ENCODE assay signal across 9 mouse cellular contexts in genomic region chr11:69552622-69553340, GRCm38 (mm10). TPM values are rescaled to one million over a fixed set of nuclear protein-coding genes. Genes with fewer than 3 reads are reported as not detected.
DNase-seq lines count a peak whose midpoint lies in the region; ATAC-seq and TF ChIP-seq lines count a peak whose summit lies in the region.
"Had no signal": no experiment of that assay in that cellular context is flagged by ENCODE, and none has a peak within 500 bp of the region (broad histone marks: within the 10 kb centered on the region; RNA-seq: fewer than 3 reads in every experiment).

No protein-coding gene starts in this region.

- H3K27ac ChIP-seq in liver, embryonic 11.5 days (ENCODE audit: low read depth, low read length): no peak overlapping the region
- peak overlapping the region; percentile 91 for H3K27ac ChIP-seq in hindbrain, embryonic 10.5 days
- peak overlapping the region; percentile 93 for H3K27ac ChIP-seq in midbrain, embryonic 10.5 days (replicated peaks)
- no peak overlapping the region for H3K27ac ChIP-seq in gastrocnemius, adult 2 months

- TF ChIP-seq CTCF in gastrocnemius, adult 2 months (IDR thresholded peaks at IDR 0.05): no peak

- H3K9me3 ChIP-seq in liver, embryonic 11.5 days (ENCODE audit: control insufficient read depth, low read length): no peaks in the 10 kb centered on the region
- H3K9me3 ChIP-seq in hindbrain, embryonic 10.5 days: no peaks in the 10 kb centered on the region
- no peaks in the 10 kb centered on the region for H3K9me3 ChIP-seq in midbrain, embryonic 10.5 days (replicated peaks)

- intact Hi-C loops in heart, postnatal 25 days (cut with DNase I): no loop called here
- intact Hi-C loops in gastrocnemius, adult 2 months (cut with DNase I): no loop called here

- H3K9ac ChIP-seq in liver, embryonic 11.5 days (ENCODE audit: low read depth, low read length): no peak overlapping the region

- peak; percentile 32 for DNase-seq in liver, embryonic 11.5 days (ENCODE audit: low spot score)
- DNase-seq in liver: no peak
- DNase-seq in hindbrain, embryonic 10.5 days (ENCODE audit: low spot score): peak; percentile 93
- DNase-seq in midbrain, embryonic 10.5 days (ENCODE audit: low spot score): peak; percentile 96
- peak; percentile 43 for DNase-seq in thymus, postnatal 25 days
- no peak for DNase-seq in heart, postnatal 25 days (ENCODE audit: low spot score)
- DNase-seq in urinary bladder, postnatal 36 days (ENCODE audit: low spot score in 2 of 2): no peak
- no peak for DNase-seq in gastrocnemius, adult 2 months

- no peaks in the 10 kb centered on the region for H3K36me3 ChIP-seq in liver, embryonic 11.5 days (ENCODE audit: control insufficient read depth, insufficient read depth, low read length)
- peaks cover 31% of the 10 kb centered on the region for H3K36me3 ChIP-seq in hindbrain, embryonic 10.5 days
- H3K36me3 ChIP-seq in midbrain, embryonic 10.5 days: peaks cover 27% of the 10 kb centered on the region

- 37% methylated on average over 14 of the region's 14 CpGs for WGBS in liver, embryonic 11.5 days
- 6% methylated on average over 14 of the region's 14 CpGs for WGBS in hindbrain, embryonic 10.5 days
- WGBS in midbrain, embryonic 10.5 days: 13% methylated on average over 14 of the region's 14 CpGs

- H3K4me2 ChIP-seq in liver, embryonic 11.5 days: no peak overlapping the region

- H3K27me3 ChIP-seq in liver, embryonic 11.5 days (replicated peaks; ENCODE audit: control insufficient read depth, insufficient read depth, low read length): peaks cover 28% of the 10 kb centered on the region
- peaks cover 24% of the 10 kb centered on the region; the same call in 1 of the 2 replicates for H3K27me3 ChIP-seq in hindbrain, embryonic 10.5 days (ENCODE audit: insufficient read depth, poor library complexity, severe bottlenecking)
- H3K27me3 ChIP-seq in midbrain, embryonic 10.5 days (ENCODE audit: low read depth, poor library complexity, severe bottlenecking): peaks cover 16% of the 10 kb centered on the region; the same call in 1 of the 2 replicates

- no peaks in the 10 kb centered on the region; the same call in 1 of the 2 replicates for H3K4me1 ChIP-seq in liver, embryonic 11.5 days (replicated peaks; ENCODE audit: control insufficient read depth, insufficient read depth, low read length)
- peaks cover 89% of the 10 kb centered on the region for H3K4me1 ChIP-seq in hindbrain, embryonic 10.5 days (replicated peaks)
- H3K4me1 ChIP-seq in midbrain, embryonic 10.5 days: peaks cover 97% of the 10 kb centered on the region

- no peak for ATAC-seq in liver, embryonic 11.5 days (replicated peaks; ENCODE audit: low FRiP score)

- no peak overlapping the region for H3K4me3 ChIP-seq in liver, embryonic 11.5 days (ENCODE audit: low read depth, low read length)
- H3K4me3 ChIP-seq in hindbrain, embryonic 10.5 days: peak overlapping the region; percentile 41
- H3K4me3 ChIP-seq in midbrain, embryonic 10.5 days: peak overlapping the region; percentile 39
- H3K4me3 ChIP-seq in gastrocnemius, adult 2 months: no peak overlapping the region

RNA-seq across cellular contexts. Expression of gene Dnah2, which starts 3.9 kb away (rescaled TPM):
- 0.14 and 0.52 TPM in 2 replicates for polyA plus RNA-seq in liver, embryonic 11.5 days (2014; fragmentation: Nextera tagmentation; extraction: Ambion mirVana)
- 2.0 and 2.6 TPM in 2 replicates for polyA plus RNA-seq in hindbrain, embryonic 10.5 days (2016; fragmentation: Nextera tagmentation; extraction: Ambion mirVana)
- 1.2 and 1.9 TPM in 2 replicates for polyA plus RNA-seq in midbrain, embryonic 10.5 days (2016; fragmentation: Nextera tagmentation; extraction: Ambion mirVana)
- total RNA-seq in heart, postnatal 25 days (2021): under 1 TPM; 0.17 to 0.39 TPM
- under 1 TPM; 0.05 to 0.25 TPM for total RNA-seq in gastrocnemius, adult 2 months (2021)

RNA-seq across cellular contexts. Expression of gene Efnb3, which starts 7.2 kb away (rescaled TPM):
- 1.8 and 2.4 TPM in 2 replicates for polyA plus RNA-seq in liver, embryonic 11.5 days (2014; fragmentation: Nextera tagmentation; extraction: Ambion mirVana)
- polyA plus RNA-seq in hindbrain, embryonic 10.5 days (2016; fragmentation: Nextera tagmentation; extraction: Ambion mirVana): 61.9 and 67.2 TPM in 2 replicates
- 48.8 and 53.9 TPM in 2 replicates for polyA plus RNA-seq in midbrain, embryonic 10.5 days (2016; fragmentation: Nextera tagmentation; extraction: Ambion mirVana)
- 10 to 100 TPM; 64.1 to 71.6 TPM for total RNA-seq in heart, postnatal 25 days (2021)
- under 1 TPM; 0.47 to 0.48 TPM for total RNA-seq in gastrocnemius, adult 2 months (2021)
- total RNA-seq: liver, adult 2 months had no signal

RNA-seq across cellular contexts. Expression of gene Wrap53, which starts 27.3 kb away (rescaled TPM):
- polyA plus RNA-seq in liver, embryonic 11.5 days (2014; fragmentation: Nextera tagmentation; extraction: Ambion mirVana): 33.7 and 39.3 TPM in 2 replicates
- polyA plus RNA-seq in hindbrain, embryonic 10.5 days (2016; fragmentation: Nextera tagmentation; extraction: Ambion mirVana): 40.6 and 41.4 TPM in 2 replicates
- polyA plus RNA-seq in midbrain, embryonic 10.5 days (2016; fragmentation: Nextera tagmentation; extraction: Ambion mirVana): 45.0 and 50.7 TPM in 2 replicates
- 1 to 10 TPM; 4.6 to 6.1 TPM for total RNA-seq in heart, postnatal 25 days (2021)
- total RNA-seq in gastrocnemius, adult 2 months (2021): 1 to 10 TPM; 3.2 to 3.4 TPM

RNA-seq across cellular contexts. Expression of gene Trp53, which starts 27.4 kb away (rescaled TPM):
- 196 and 198 TPM in 2 replicates for polyA plus RNA-seq in liver, embryonic 11.5 days (2014; fragmentation: Nextera tagmentation; extraction: Ambion mirVana)
- 166 and 173 TPM in 2 replicates for polyA plus RNA-seq in hindbrain, embryonic 10.5 days (2016; fragmentation: Nextera tagmentation; extraction: Ambion mirVana)
- polyA plus RNA-seq in midbrain, embryonic 10.5 days (2016; fragmentation: Nextera tagmentation; extraction: Ambion mirVana): 148 and 166 TPM in 2 replicates
- 10 to 100 TPM; 16.9 to 17.9 TPM for total RNA-seq in heart, postnatal 25 days (2021)
- total RNA-seq in gastrocnemius, adult 2 months (2021): 10 to 100 TPM; 12.9 to 16.5 TPM

RNA-seq across cellular contexts. Expression of gene Atp1b2, which starts 53.0 kb away (rescaled TPM):
- 76.2 and 79.5 TPM in 2 replicates for polyA plus RNA-seq in liver, embryonic 11.5 days (2014; fragmentation: Nextera tagmentation; extraction: Ambion mirVana)
- 7.5 and 7.8 TPM in 2 replicates for polyA plus RNA-seq in hindbrain, embryonic 10.5 days (2016; fragmentation: Nextera tagmentation; extraction: Ambion mirVana)
- 6.0 and 8.6 TPM in 2 replicates for polyA plus RNA-seq in midbrain, embryonic 10.5 days (2016; fragmentation: Nextera tagmentation; extraction: Ambion mirVana)
- 10 to 100 TPM; 18.0 to 25.8 TPM for total RNA-seq in heart, postnatal 25 days (2021)
- 100 to 1,000 TPM; 271 to 389 TPM for total RNA-seq in gastrocnemius, adult 2 months (2021)

Comparison
In these comparisons a context has a peak if more than half of its experiments do, and no peak if none do; other contexts are left out.
1. DNase-seq: peak in liver, embryonic 11.5 days (single experiment), hindbrain, embryonic 10.5 days (single experiment), midbrain, embryonic 10.5 days (single experiment) and thymus, postnatal 25 days (single experiment); none in liver (single experiment), heart, postnatal 25 days (single experiment), urinary bladder, postnatal 36 days (0 of 2) and gastrocnemius, adult 2 months (single experiment).
2. H3K27ac ChIP-seq: peak in hindbrain, embryonic 10.5 days (single experiment) and midbrain, embryonic 10.5 days (single experiment); none in liver, embryonic 11.5 days (single experiment) and gastrocnemius, adult 2 months (single experiment).
3. H3K4me3 ChIP-seq: peak in hindbrain, embryonic 10.5 days (single experiment) and midbrain, embryonic 10.5 days (single experiment); none in liver, embryonic 11.5 days (single experiment) and gastrocnemius, adult 2 months (single experiment).
4. RNA of gene Efnb3, which starts 7.2 kb away (polyA plus RNA-seq): 61.9 to 67.2 TPM in hindbrain, embryonic 10.5 days and 48.8 to 53.9 TPM in midbrain, embryonic 10.5 days; 1.8 to 2.4 TPM in liver, embryonic 11.5 days; every median in the first group is over 10 times any median in the second.